Mouse (Mus musculus) granulocyte monocyte progenitor cell, adult 5-6 weeks (primary cell): ENCODE data around the gene Mad1l1. TPM values are rescaled to one million over a fixed set of nuclear protein-coding genes. Genes with fewer than 3 reads are reported as not detected.

Experiments used
- ATAC-seq: replicated peaks from 2 replicates; pipeline ENCODE4 v1.8.0; 2016; ENCODE audit warnings: mild to moderate bottlenecking, moderate TSS enrichment, inconsistent platforms; ENCODE audit not compliant: poor library complexity, severe bottlenecking
- total RNA-seq, 2 experiments: library from RNA; stranded (forward) in 1 of 2; stranded (reverse) in 1 of 2; fragments of 200-712, 200-1000 nt in 1 of 2; fragments of >200 nt in 1 of 2; fragmentation: Nextera tagmentation in 1 of 2; gene quantifications; 2 replicates each; pipeline ENCODE4 v1.2.3; 2014 to 2017

The Mad1l1 gene
- total RNA-seq, 2 experiments from 2014 or later: 24.4 to 53.6 TPM

DNA sequence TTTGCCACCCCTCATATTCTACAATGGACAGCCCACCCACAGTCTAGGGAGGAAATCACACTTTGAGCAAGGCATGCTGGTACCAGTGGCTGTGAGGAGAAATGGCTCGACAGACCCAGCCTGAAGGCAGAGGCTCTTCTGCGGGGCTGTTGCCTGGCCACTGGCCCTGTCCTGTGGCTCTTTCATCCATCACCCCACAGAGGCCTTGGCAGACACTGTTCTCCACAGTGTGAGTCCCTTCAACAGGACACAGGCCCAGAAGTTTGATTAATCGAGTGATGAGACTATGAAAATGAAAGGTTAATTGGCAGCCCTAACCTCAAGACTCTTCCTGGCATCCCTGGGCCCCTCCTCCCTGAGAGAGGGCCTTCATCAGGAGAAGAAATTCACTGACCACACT, 253.3 kb downstream of the Mad1l1 start:
- ATAC-seq: no peak

DNA sequence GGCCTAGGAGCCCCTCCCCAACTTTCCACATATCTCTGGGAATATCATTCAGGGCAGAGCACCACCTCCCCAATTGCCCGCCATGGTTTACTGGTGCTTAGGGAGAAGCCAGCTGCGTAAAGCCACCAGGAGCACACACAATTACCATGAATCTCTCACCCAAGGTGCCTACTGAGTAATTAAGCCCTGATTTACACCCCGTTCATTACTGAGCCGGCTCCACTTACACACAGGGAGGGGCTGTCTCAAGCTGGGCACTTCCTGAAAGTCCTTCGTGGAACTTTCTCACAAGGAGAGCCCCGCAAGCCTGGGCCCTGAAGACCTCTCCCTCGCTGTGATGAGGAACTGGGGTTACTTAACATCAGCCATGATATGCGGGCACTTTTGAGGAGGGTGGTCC, 254.6 kb downstream of the Mad1l1 start:
- ATAC-seq: no peak

DNA sequence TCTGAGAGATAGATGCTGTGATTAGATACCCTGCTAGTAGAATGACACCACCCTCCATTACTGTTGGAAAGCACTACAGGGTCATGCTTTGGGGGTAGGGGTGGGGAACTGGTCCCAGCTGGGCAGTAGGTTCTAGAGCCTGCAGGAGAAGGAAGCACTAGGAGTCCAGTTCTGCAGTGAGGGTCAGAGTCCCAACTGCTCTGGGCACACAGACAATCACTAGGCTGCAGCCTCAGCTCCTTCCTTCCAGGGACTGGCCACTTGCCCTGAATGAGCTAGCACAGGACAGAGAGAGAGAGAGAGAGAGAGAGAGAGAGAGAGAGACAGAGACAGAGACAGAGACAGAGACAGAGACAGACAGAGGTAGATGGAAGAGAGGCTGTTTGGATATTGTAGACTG, 255.1 kb downstream of the Mad1l1 start:
- no peak for ATAC-seq

DNA sequence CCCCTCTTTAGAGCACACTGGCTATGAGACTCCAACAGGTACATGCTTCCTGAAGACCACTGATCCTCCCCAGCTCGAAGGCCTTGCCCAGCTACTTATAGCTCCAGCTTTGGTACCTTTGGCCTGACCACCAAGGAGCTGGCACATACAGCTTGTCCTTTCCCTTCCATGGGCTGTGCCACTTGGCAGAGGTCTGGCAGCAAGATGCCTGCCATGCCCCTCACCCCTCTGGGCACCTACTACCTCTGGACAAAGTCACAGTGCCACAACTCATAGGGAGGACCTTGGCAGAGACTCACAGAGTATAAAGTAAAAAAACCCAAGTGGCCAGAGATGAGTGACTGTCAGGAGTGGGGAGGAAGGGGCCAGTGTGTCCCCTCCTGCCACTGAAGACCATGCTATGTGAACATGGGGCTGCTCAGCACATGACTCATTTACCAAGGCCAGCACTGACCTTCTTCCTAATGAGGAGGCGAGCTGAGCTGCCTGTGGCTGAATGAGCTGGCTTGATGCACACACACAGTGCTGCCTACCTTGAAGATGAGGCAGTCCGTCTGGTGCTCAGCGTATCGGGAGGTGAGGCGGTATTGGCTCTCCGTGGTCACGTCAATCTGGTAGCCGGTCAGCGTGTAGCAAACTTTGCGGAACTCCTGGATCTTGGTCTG, 255.9 kb downstream of the Mad1l1 start:
- ATAC-seq: no peak

DNA sequence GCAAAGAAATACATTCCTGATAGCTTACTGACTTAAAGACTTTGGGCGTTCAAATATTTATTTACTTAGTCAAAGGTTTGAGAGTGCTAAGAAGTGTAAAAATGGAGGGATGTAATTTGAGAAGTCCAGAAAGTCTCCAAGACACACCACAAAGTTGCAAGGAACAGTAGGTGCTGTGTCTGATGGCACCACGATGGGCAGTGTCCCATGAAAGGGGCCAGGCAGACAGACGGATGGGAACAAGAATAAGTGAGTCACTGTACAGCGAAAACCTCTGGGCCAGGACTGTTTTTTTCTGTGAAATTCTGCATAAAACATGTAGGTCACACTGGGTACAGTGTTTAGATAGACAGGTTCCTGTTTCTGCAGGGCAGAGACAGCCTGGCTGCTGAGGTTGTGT, 256.8 kb downstream of the Mad1l1 start:
- no peak for ATAC-seq

DNA sequence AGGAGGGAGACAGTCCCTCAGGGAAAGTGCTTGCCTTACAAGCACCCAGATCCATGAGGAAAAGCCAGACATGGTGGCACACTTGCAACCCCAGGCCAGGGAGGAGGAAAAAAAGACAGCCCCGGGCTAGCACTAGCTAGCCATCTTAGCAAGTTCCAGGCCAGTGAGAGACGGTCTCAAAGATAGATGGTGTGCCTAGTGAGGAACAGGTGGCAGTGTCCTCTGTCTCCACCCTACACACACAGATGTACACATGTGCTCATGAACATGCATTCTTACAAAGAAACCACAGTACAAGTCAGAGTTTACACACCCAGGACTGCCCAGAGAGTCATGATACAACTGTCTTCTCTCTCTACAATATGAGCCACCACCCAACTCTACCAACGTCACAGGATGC, 258.5 kb downstream of the Mad1l1 start:
- no peak for ATAC-seq

DNA sequence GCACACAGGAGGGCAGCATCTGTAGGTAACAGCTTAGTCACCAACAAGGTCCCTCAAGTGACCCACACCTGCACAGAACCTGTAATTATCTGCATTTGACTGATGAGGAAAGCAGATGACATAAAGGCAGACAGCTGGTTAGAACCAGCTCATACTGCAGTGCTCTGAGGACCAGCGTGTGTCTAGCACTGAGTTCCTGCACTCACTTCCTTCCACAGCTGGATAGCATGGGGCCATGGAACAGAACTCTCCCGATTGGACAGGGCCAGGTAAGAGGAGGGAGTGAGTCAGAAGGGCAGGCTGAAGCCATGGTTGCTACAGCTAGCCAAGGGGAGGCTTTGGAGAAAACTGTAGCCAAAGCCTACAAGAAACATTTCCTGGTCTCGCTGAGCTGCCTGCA, 259.0 kb downstream of the Mad1l1 start:
- no peak for ATAC-seq

DNA sequence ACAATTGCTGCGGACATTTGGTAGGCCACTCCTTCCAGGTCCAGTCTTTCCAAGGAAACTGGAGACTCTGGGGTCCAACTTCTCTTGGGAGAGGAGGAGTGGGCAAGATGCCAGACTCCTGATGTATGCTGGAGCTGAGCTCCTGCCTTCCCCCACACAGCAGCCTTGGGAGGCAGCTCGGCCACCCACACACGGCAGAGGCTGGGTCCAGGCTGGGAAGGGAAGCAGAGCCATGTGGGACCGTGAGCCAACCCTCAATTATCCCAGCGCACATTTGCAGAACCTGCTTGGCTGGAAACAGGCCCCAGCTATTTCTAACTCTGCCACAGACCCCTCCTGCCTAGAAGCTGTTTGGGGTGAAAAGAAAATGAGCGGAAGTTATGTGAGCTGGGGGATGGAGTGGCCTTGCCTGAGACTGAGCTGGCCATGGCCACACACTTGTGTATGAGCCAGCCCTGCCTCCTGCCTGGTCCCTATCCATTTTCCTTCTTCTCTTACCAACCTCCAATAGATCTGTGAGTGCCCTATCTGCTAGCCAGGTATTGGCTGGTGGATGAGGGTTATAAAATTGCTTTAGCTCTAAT, 260.0 kb downstream of the Mad1l1 start:
- ATAC-seq: no peak

DNA sequence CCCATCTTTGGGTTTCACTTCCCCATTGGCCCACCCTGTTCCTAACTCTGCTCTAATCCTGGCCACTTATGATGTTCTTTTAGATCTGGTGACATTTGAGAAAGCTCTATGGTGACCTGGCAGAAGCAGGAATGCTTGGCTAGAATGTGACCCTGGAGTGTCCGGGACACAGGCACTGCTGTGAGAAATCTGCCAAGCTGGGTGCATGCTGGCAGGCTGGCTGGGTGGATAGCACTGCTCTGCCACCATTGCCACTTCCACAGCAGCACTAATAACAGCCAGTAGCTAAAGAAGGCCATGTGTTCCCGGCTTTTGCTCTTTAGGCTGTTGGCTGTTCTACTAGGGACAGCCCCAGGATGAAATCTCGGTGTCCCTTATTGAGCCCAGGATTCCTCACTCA, 265.1 kb downstream of the Mad1l1 start:
- ATAC-seq: no peak

DNA sequence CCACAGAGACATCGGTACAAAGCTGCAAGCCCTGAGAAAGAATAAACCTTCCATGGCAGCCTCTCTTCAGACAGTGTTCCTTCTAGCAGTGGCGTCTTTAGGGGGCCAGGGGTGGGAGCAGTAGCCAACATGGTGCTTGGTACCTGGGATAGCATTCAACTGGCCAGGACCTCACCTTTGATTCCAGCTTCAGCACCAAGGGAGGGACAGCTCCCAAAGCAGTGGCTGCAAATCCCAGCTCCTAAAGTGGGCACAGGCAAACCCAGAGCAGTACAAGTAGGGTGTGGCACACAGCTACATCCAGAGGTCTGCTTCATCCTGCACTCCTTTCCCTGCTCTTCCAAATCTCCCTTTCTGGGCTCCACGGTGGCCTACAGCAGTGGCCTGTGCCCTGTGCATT, 265.9 kb downstream of the Mad1l1 start:
- ATAC-seq: no peak

DNA sequence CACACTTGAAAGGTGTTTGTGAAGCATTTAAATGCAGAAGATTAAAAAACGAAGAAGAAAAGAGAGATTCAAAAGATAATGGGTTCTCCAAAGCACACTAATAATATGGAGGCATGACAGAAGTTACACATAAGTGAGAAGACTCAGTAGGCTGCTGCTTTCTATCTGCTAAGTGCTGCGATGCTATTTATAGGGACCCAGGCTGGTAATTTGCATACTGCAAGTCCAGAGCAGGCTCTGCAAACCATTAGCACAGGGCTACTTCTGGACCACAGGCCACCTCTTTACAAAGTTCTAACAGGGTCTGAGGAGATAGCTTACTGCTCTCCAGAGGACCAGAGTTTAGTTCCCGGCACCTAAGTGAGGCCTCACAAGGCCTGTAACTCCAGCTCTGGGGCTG, 267.7 kb downstream of the Mad1l1 start:
- no peak for ATAC-seq

DNA sequence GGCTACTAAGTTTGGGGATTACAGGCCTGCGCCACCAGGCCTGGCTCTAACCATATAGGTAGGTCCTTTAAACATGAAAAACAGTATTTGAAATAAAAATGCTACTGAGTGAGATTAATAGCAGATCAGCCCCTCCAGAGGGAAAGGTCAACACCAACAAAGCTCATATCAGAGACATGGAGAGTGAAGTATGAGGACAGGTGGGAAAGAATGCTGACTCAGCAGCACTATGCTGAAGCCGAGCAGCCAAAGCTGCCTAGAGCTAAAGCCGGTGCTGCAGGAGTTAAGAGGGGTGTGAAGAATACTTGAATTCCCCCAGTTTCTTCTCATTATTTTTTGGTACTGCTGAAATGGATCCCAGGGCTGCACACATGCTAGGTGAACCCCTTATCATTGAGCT, 268.9 kb downstream of the Mad1l1 start:
- ATAC-seq: no peak

DNA sequence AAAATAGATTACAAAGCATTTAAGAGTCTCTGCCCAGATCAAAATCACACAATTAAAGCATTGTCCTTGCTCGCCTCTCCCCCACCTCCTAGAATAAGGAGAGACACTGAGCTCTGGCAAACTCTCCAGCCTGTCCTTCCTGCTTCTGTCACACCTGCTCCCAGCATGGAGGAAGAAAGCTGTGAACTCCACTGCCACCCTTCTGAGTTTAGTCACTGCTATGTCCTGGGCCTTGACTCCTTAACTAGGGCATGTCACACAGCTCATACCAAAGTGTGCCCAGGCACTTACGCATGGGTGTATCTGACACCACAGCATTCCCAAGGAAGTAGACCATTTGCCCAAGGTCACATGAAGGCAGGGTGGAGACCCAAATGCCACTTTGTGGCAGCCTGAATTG, 275.9 kb downstream of the Mad1l1 start:
- no peak for ATAC-seq

DNA sequence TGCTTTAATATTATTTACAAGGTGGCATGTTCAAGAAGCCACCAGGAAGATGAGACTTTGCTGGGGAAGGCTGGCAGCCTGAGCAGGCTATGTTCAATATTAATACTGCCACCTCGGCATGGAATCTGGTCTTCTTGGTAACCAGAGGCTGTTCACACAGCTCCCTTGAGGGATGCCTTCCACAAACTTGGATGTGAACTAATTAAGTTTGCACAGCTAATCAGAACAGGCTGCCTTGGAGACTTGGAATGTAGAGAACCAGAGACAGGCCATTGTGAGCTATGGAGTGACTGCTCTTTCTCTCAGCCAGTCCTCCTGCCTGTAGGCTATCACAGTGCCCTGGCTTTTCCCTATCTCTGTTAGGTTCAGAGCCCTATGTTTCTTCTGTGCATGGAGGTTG, 278.4 kb downstream of the Mad1l1 start:
- ATAC-seq: no peak

DNA sequence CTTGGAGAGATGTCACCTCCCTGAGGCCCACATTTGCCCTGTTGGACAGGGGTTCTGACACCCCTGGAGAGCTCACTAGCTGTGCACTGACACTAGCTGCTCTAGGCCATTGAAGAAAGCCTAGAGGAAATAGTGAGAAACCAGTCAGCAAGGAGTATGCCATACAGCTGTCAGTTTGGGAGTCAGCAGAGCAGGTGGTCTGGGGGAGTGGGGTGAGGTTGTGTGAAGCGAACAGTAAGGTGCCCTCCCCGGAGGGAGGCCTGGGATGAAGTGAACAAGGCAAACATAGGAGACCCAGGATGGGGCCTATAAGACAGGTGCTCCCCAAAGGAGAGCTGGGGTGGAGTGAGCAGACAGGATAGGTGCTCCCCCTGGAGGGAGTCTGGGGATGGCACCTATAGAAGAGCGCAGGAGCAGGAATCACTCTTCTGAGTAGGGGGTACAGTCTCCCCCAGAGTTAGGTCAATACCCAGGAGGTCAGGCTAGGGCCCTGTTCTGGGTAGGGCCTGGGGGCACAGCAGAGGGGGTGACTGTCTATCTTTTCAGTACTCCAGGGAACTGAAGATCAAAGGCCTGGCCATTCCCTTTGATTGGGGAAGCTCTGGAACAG, 279.2 kb downstream of the Mad1l1 start:
- no peak for ATAC-seq

DNA sequence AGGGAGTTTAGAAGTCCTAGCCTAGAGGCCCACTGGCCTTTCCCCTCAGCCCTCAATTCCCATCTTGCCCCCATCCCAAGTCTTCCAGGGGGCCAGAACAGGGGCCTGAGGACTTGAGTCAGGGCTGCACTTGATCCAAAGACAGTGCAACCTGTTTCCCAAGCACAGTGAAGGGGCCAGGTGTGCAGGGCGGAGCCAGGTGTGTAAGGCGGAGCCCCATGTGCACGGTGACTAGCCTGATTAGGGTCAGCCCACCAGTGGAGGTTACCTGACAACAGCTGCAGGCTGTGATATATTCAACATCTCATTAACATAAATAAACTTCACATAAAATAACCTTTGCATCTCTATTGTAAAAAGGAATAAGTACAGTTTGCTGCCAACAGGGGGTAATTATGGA, 280.3 kb downstream of the Mad1l1 start:
- ATAC-seq: no peak

DNA sequence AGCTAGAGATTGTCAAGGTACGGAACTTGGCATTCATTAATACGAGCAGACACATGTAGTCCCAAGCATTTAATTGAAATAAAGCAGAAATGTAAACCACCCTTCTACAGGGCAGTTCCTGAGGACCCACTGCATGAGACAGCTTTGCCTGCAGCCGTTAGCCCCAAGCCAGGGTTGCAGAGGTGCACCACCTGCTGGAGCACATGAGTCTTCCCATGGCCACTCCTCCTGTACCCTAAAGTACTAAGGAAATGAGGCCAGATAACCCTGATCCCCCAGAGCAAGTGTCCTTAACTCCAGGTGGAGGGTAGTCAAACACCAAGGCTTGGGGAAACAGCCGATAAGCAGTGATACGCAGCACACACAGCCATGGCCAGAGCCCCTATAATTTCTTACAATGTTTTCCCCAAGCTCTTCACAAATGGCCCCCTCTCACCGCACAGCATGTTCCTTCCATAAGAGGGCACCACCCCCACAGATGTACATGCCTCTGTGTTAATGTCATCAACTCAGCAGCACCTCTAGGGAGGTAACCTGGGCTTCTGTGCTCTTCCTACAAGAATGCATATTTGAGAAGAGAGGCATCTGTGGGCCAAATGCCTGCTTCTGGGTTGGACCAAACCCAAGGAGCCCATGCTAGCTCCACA, 283.6 kb downstream of the Mad1l1 start:
- no peak for ATAC-seq

DNA sequence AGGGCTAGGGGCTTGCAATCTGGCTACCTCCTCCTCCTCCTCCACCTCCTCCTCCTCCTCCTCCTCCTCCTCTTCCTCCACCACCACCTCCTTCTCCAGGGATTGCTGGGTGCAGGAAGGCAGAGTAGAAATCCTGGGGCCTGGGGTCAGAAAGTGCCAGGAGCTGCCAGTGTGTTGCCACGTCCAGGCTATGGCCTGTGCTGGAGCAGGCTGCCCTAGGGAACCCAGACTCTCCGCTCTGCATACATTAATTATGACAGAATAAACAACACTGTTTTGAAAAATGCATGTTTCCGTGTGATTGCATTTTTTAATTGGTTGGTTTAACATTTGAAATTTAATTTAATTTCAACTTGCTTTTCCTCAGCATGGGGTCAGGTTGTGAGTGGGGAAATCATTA, 285.7 kb downstream of the Mad1l1 start:
- no peak for ATAC-seq

DNA sequence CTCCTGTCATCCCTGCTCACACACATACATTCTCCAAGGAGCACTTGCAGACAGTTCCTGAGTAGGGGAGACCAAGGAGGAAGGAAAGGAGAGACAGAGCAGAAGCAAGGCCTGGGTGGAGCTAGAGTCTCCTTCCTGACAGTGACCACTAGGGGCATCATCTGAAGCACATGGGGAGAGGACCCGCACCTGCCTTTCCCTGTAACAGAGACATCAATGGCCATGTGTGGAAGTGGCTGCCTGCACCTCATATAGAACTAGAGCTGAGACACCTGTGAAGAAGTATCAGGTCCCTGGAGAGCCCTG, 286.4 kb downstream of the Mad1l1 start:
- ATAC-seq: peak; percentile 62

DNA sequence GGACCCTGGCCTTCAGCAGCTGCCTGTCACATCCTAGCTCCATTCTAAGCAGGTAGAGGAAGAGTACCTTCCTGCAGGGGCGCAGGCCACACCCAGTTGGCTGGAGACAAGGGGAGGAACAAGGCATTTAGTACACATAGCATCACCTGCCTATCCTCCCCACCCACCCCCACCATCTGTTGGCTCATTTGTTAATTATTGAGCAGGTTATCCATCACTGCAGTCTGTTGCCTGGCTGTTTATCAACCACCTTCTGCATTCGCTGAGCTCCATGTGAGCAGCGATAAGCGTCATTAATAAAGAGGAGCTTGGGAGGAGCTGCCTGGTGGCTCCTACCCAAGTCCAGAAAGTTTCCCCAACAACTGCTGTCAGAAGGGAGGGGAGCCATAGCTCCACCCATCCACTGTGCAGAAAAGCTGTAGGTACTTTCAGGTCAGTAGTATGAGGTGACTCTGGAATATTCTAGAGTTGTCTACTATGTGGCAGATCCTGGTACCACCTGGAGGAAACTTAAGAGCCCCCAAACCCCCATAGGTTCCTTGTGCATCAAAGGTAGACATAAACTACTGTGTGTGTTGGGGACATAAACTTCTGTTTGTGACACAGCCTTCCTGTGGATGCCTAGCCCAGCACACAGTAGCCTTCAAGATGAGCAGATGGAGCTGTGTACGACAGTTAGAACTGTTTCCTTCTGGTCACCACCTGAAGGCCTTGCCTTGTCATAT, 286.9 kb downstream of the Mad1l1 start:
- ATAC-seq: no peak

DNA sequence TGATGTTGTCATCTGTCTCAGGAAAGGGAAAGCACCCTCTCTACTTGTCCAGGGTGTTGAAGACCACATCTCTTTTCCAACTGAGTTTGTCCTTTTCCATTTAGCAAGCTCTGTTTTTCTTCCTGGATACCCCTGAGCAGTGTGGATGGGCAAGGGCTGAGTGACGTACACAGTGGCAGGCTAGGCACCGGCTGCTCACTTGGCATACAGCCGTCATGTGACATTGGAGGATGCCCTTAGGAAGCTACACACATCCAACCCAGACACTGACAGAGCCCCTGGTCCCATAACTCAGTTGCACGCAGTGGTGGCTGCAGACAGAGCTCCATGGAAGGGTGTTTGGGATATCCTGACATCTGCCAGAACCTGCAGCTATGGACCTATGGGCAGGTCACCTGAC, 295.0 kb downstream of the Mad1l1 start:
- ATAC-seq: no peak
